Mouse (Mus musculus): ENCODE data around the gene Adat3. TPM values are rescaled to one million over a fixed set of nuclear protein-coding genes. Genes with fewer than 3 reads are reported as not detected.
"Not testable (repeated sequence)": the region's sequence is repeated elsewhere in the genome, so short reads cannot be mapped to it uniquely, and the experiment has no call there.

Gene Adat3
- polyA plus RNA-seq, 1 experiment from 2014 or later = 4.8 TPM

DNA sequence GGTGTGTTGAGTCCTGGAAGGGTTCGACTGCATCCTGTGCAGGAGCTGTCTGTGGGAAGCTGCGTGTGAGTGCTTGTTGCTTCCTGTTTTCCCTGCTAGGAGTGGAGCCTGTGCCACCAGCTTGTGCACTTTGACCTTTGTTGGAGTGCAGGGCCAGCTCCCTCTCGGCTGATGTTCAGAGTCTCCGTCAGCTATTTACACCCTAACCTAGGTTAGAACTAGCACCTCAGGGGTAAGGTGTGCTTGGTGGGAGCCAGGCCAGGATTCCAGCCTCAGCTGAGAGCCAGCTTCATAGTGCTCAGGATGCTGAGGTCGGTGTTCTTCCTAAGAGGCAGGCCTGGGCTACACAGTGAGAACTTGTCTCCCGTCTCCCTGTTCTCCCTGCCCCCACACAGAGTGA lies 32.7 kb downstream of the Adat3 start:
- peaks cover 69% of the 10 kb centered on the region for H3K36me3 ChIP-seq
- no peak overlapping the region for H3K4me2 ChIP-seq
- H3K27me3 ChIP-seq = no peaks in the 10 kb centered on the region
- no peak overlapping the region for H3K27ac ChIP-seq (replicated peaks)
- no peak overlapping the region for H3K9ac ChIP-seq
- no peaks in the 10 kb centered on the region for H3K9me3 ChIP-seq
- ATAC-seq (ENCODE audit: low read depth) = no peak
- H3K4me3 ChIP-seq = no peak overlapping the region
- H3K4me1 ChIP-seq (replicated peaks) = no peaks in the 10 kb centered on the region
- 87% methylated on average over 6 of the region's 6 CpGs for WGBS

DNA sequence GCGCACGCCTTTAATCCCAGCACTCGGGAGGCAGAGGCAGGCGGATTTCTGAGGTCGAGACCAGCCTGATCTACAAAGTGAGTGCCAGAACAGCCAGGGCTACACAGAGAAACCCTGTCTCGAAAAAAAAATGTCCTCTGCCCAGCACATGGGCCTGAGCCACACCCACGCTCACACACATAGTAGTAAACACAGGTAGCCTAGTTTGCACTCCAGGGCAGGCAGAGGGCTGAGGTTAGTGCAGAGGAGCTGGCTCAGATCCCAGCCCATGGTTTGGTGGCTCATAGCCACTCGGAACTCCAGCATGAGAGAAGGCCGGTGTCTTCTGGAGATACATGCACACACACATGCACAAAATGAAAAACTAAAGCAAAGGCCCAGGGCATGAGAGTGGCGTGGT lies 44.3 kb downstream of the Adat3 start:
- 0 out of 2 replicates have a peak, but pooled peaks cover 8% of the 10 kb centered on the region for H3K4me1 ChIP-seq (replicated peaks)
- no peak overlapping the region for H3K27ac ChIP-seq (replicated peaks)
- no peak overlapping the region for H3K4me2 ChIP-seq
- ATAC-seq (ENCODE audit: low read depth) = no peak
- no peaks in the 10 kb centered on the region for H3K9me3 ChIP-seq
- H3K4me3 ChIP-seq = no peak overlapping the region
- no peak overlapping the region for H3K9ac ChIP-seq
- H3K36me3 ChIP-seq = peaks cover 66% of the 10 kb centered on the region
- H3K27me3 ChIP-seq = no peaks in the 10 kb centered on the region
- 93% methylated on average over 10 of the region's 10 CpGs for WGBS

DNA sequence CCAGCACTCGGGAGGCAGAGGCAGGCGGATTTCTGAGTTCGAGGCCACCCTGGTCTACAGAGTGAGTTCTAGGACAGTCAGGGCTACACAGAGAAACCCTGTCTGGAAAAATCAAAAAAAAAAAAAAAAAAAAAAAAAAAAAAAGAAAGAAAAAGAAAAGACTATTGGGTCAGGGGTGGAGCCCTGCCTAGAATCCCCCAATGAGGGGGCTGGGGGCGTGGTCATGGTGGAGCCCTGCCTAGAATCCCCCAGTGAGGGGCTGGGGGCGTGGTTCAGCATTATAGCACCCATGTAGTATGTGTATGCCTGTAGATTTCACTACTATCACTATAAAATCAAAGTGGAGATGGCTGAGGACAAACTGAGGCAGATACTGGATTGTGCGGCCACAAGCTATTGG lies 47.2 kb downstream of the Adat3 start:
- H3K4me2 ChIP-seq; H3K27ac ChIP-seq (replicated peaks); H3K9ac ChIP-seq; H3K9me3 ChIP-seq; ATAC-seq (ENCODE audit: low read depth); H3K27me3 ChIP-seq; H3K4me3 ChIP-seq: not testable (repeated sequence)
- WGBS = 87% methylated on average over 6 of the region's 6 CpGs
- H3K4me1 ChIP-seq (replicated peaks) = peaks cover 36% of the 10 kb centered on the region
- H3K36me3 ChIP-seq = peaks cover 41% of the 10 kb centered on the region

DNA sequence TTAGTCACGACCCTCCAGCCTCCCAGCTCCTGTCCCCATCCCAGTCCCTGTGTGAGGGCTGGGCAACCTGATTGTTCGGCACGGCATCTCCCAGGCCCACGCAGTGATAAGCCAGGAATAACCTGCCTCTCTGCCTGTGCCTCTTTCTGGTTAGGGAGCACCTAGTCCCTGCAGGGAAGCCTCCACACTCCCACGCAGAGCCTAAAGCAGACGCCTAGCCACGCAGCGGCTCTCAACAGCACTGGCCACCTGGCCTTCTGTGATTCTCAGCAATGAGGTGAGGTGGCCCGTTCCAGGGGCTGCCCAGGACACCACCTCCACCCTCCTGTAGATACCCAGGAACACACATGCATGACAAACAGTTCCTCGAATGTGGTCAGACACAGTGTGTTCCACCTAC lies 47.7 kb downstream of the Adat3 start:
- H3K4me1 ChIP-seq (replicated peaks) = peaks cover 41% of the 10 kb centered on the region
- H3K9me3 ChIP-seq = no peaks in the 10 kb centered on the region
- no peak for ATAC-seq (ENCODE audit: low read depth)
- H3K27ac ChIP-seq (replicated peaks) = no peak overlapping the region
- no peak overlapping the region for H3K4me3 ChIP-seq
- H3K36me3 ChIP-seq = peaks cover 36% of the 10 kb centered on the region
- WGBS = 90% methylated on average over 10 of the region's 10 CpGs
- H3K27me3 ChIP-seq = no peaks in the 10 kb centered on the region
- no peak overlapping the region for H3K9ac ChIP-seq
- H3K4me2 ChIP-seq = no peak overlapping the region

DNA sequence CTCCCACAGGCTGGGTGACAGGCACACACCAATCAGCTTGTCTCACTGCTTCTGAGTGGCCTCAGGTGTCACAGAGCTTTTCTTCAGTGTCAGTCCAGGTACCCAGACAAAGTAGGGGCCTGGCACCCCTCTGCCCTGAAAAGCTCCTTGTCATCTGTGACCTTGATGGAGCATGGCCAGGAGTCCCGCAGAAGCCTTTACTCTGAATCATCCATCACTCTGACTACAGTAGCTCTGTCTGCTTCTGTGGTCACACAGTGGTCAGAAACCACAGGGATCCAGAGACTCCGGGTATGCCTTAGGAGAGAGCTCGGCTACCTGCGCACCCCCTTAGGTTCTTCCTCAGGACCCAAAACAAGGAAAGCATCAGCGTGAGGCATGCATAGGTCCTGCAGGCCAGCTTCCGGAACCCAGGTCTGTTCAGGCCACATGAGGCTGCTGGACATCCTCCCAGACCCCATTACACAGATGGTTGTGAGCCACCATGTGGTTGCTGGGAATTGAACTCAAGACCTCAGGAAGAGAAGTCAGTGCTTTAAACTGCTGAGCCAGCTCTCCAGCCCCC lies 50.6 kb downstream of the Adat3 start:
- WGBS = 81% methylated on average over 6 of the region's 6 CpGs

DNA sequence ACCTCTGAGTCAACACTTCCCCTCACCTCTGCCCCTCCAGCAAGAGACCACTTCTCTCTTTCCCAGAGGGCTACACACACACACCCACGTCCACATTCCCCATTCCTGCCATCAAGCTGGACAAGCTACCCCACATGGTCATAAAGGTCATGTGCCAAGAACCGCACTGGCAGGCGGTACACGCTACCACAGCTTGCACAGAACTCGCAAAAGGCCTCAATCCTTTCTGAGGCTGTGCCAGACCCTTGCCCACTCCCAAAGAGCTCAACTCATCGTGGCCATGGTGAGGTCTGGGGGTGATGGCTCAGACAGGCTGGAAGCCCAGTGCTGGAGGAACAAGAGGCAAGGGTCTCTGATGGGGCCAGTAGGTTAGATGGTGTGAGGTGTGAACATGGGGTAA lies 52.2 kb downstream of the Adat3 start:
- ATAC-seq (ENCODE audit: low read depth) = no peak
- H3K4me2 ChIP-seq = peak overlapping the region; percentile 95
- H3K27me3 ChIP-seq = no peaks in the 10 kb centered on the region
- H3K36me3 ChIP-seq = peaks cover 7% of the 10 kb centered on the region
- H3K9me3 ChIP-seq = no peaks in the 10 kb centered on the region
- H3K4me1 ChIP-seq (replicated peaks) = peaks cover 49% of the 10 kb centered on the region
- H3K9ac ChIP-seq = peak overlapping the region; percentile 95
- 81% methylated on average over 6 of the region's 6 CpGs for WGBS
- H3K27ac ChIP-seq (replicated peaks) = no peak overlapping the region
- peak overlapping the region; percentile 77 for H3K4me3 ChIP-seq

More for the DNA sequence above, 50.6 kb downstream of the Adat3 start:
- peaks cover 51% of the 10 kb centered on the region for H3K4me1 ChIP-seq (replicated peaks)
- no peak overlapping the region for H3K27ac ChIP-seq (replicated peaks)
- ATAC-seq (ENCODE audit: low read depth) = no peak
- H3K9me3 ChIP-seq = no peaks in the 10 kb centered on the region
- peaks cover 10% of the 10 kb centered on the region for H3K36me3 ChIP-seq
- no peak overlapping the region for H3K4me3 ChIP-seq
- H3K27me3 ChIP-seq = no peaks in the 10 kb centered on the region
- no peak overlapping the region for H3K4me2 ChIP-seq
- H3K9ac ChIP-seq = no peak overlapping the region

DNA sequence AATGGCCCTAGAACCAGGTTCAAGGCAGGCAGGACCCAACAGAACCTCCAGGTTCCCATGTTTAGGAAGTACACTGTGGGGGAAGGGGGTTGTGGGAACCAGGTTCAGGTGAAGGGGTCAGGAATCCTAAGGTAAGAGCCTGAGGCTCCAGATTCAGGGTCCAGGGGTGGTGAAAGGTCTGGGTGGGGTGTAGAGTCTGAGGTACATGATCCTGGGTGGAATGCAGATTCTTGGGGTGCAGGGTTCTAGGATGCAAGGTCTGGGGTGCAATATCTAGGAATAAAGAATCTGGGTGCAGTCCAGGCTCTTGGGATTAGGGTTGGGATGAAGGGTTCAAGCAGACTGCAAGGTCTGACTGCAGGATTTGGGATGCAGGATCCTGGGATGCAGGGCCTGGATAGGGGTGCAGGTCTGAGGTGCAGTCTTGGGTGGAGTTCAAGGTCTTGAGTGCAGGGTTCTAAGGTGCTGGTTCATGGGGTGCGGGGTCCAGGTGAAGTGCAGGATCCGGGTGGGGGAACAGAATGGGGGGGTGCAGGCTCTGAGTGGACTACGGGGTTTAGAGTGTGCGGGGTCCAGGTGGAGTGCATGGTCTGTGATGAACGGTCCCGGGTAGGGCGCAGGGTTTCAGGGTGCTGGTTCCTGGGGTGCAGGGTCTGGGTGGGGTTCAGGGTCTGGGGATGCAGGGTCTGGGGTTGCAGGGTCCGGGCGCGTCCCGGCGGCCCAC lies 52.9 kb downstream of the Adat3 start:
- H3K4me2 ChIP-seq = peak overlapping the region; percentile 95
- H3K9me3 ChIP-seq = no peaks in the 10 kb centered on the region
- H3K27ac ChIP-seq (replicated peaks) = peak overlapping the region; percentile 84
- H3K9ac ChIP-seq = peak overlapping the region; percentile 95
- H3K4me3 ChIP-seq = peak overlapping the region; percentile 77
- peaks cover 7% of the 10 kb centered on the region for H3K36me3 ChIP-seq
- no peaks in the 10 kb centered on the region for H3K27me3 ChIP-seq
- peaks cover 49% of the 10 kb centered on the region for H3K4me1 ChIP-seq (replicated peaks)
- ATAC-seq (ENCODE audit: low read depth) = peak; percentile 51
- 2% methylated on average over 11 of the region's 12 CpGs for WGBS

DNA sequence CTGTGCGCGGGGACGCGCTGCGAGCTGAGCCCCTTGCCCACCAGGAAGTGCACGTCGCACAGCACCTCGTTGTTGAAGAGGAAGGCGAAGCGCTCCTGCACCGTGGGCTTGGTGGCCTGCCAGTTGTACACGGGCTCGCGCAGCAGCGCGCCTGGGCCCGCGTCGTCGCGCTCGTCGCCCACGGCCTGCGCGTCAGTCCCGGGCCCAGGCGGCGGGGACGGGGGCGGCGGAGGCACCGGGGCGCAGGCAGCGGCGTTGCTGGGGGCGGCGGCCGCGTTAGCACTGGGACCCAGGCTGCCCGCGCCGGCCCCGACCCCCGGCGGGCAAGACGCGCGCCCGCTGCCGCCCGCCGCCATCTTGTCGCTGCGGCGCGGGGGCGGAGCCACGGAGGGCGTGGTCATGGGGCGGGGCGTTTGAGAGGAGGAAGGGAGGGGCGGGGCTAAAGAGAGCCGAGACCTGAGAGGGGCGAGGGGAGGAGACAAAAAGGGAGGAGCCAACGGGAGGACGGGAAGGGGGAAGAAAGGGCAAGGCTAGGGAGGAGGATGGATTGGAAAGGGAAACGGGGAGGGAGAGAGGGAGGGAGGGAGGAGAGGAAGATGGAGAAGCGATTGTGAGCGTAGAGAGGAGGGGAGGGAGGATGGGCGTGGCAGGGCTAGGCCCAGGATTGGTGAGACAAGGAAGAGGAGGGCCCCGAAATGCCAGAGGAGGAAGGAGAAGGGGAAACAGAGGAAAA lies 53.6 kb downstream of the Adat3 start:
- peak; percentile 89 for ATAC-seq (ENCODE audit: low read depth)
- Histone ChIP-seq H3K4me1 (replicated peaks) (peaks cover 49% of the 10 kb centered on the region), H3K27ac (replicated peaks) (peak overlapping the region; percentile 95), H3K9me3 (no peaks in the 10 kb centered on the region), H3K27me3 (no peaks in the 10 kb centered on the region), H3K9ac (peak overlapping the region; percentile 95), H3K4me2 (peak overlapping the region; percentile 95), H3K4me3 (peak overlapping the region; percentile 77), H3K36me3 (peaks cover 7% of the 10 kb centered on the region)
- 1% methylated on average over 66 of the region's 72 CpGs for WGBS

DNA sequence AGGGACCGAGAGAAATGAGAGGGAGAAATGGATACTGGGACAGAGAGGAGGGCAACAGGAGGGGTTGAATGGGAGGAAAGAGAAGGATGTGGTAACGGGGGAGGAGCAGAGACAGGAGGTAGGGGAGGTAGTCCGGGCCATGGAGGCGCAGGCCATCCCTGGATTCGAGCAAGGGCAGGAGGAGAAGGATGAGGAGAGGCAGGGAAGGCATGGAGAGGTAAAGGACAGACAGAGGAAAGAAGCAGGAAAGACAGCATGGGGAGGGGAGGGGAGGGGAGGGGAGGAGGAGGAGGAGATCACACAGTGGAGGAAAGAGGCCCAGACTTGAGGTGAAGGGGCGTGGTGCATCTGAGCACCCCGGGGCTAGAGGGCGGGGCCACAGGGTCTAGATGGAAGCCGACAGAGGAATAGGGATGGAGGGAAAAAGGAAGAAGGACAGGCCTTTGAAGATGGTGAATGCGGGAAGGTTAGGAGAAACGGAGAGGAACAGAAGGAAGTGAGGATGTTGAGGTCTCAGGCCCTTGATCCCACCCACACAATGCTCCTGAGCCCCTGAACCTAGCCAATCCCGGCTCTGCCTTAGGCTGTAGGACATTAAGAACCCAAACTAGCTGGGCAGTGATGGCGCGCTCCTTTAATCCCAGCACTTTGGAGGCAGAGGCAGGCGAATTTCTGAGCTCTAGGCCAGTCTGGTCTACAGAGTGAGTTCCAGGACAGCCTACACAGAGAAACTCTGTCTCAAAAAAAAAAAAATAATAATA lies 54.4 kb downstream of the Adat3 start, which contains the start of gene Btbd2:
Gene Btbd2, minus strand, starts transcription at position 209 of the 761 bp plus-strand sequence.
- H3K9ac ChIP-seq = peak within 1 kb of the TSS; percentile 95
- H3K4me1 ChIP-seq (replicated peaks) = peaks cover 47% of the 10 kb centered on the region
- WGBS = 19% methylated on average over 15 of the region's 15 CpGs
- H3K36me3 ChIP-seq = peaks cover 4% of the 10 kb centered on the region
- H3K4me2 ChIP-seq = peak within 1 kb of the TSS; percentile 95
- no peaks in the 10 kb centered on the region for H3K9me3 ChIP-seq
- peak within 1 kb of the TSS; percentile 95 for H3K27ac ChIP-seq (replicated peaks)
- H3K27me3 ChIP-seq = no peaks in the 10 kb centered on the region
- peak within 1 kb of the TSS; percentile 77 for H3K4me3 ChIP-seq
- ATAC-seq (ENCODE audit: low read depth) = peak; percentile 54

Data from neural tube, embryonic 13.5 days (tissue).